Mouse (Mus musculus) layer of hippocampus, adult 2 months (tissue): ENCODE data around the gene Gm14408. TPM values are rescaled to one million over a fixed set of nuclear protein-coding genes. Genes with fewer than 3 reads are reported as not detected.
"Not testable (repeated sequence)": the region's sequence is repeated elsewhere in the genome, so short reads cannot be mapped to it uniquely, and the experiment has no call there.

Source experiments
- DNase-seq, 2 experiments: peaks; one replicate each; pipeline ENCODE4 v3.0.0; 2022; ENCODE audit warnings: low spot score in 2 of 2
- H3K27ac ChIP-seq: fragments of 200-600 bp; 2 replicates; pipeline ENCODE4 v1.8.1; 2022
- H3K4me3 ChIP-seq: fragments of 200-600 bp; 2 replicates; pipeline ENCODE4 v1.8.1; 2022; ENCODE audit warnings: mild to moderate bottlenecking
- long read RNA-seq, 2 experiments: library from polyadenylated mRNA; stranded (forward); transcript quantifications; one replicate each; pipeline ENCODE4 v2.0.0; 2021; ENCODE audit warnings: borderline mapping rate in 2 of 2
- total RNA-seq, 2 experiments: library from RNA; stranded (reverse); gene quantifications; 2 replicates each; pipeline ENCODE4 v1.2.3; 2021

Gm14408 gene
- not detected for total RNA-seq
- long read RNA-seq, experiment 1: 0 reads
- long read RNA-seq, experiment 2: 0 reads

GRCm38 (mm10) chr2:176830840-176831239 is at the start of gene Gm14408:
Gene Gm14408 (plus strand): TSS chr2:176831140.
- DNase-seq, H3K4me3 ChIP-seq, H3K27ac ChIP-seq: not testable (repeated sequence)

- H3K27ac ChIP-seq, DNase-seq: not testable (repeated sequence)
- H3K4me3 ChIP-seq: peak within 1 kb of the TSS; percentile 30; the same call in 1 of the 2 replicates
Measured at GRCm38 (mm10) chr2:176798312-176798711, 32.6 kb upstream of the Gm14408 start, which contains the start of gene Gm14295. Gene Gm14295 (plus strand): TSS chr2:176798612.

- DNase-seq, H3K27ac ChIP-seq: not testable (repeated sequence)
- H3K4me3 ChIP-seq: peak overlapping the region; percentile 30; the same call in 1 of the 2 replicates
Measured at GRCm38 (mm10) chr2:176798785-176799184, 32.2 kb upstream of the Gm14408 start.

Other genes starting within 250 kb of the Gm14408 start
- 1 to 10 TPM; 2.2 to 7.6 TPM for gene Gm14308, start 194.8 kb upstream of the Gm14408 start, total RNA-seq
- 10 to 100 TPM; 14.3 to 15.0 TPM for gene Zfp973, start 160.6 kb upstream of the Gm14408 start, total RNA-seq
- gene Gm14305, start 122.8 kb upstream of the Gm14408 start, total RNA-seq: 10 to 100 TPM; 31.8 to 35.8 TPM
- gene Gm14295, start 32.5 kb upstream of the Gm14408 start, total RNA-seq: 10 to 100 TPM; 13.9 to 16.4 TPM
- 10 to 100 TPM; 17.8 to 18.3 TPM for gene Gm14296, start 96.7 kb downstream of the Gm14408 start, total RNA-seq
- 10 to 100 TPM; 65.4 to 66.2 TPM for gene Gm14419, start 169.8 kb downstream of the Gm14408 start, total RNA-seq
- gene Gm14401, start 243.2 kb downstream of the Gm14408 start, total RNA-seq: 1 to 10 TPM; 1.4 to 1.7 TPM